Mouse (Mus musculus) lung, embryonic 15.5 days (tissue): ENCODE data around the gene Trex1. TPM values are rescaled to one million over a fixed set of nuclear protein-coding genes. Genes with fewer than 3 reads are reported as not detected.

Experiments
- ATAC-seq: fragments of 200-750 bp; cut with Nextera tagmentation; 2 replicates; pipeline ENCODE4 v1.8.0; 2017; ENCODE audit warnings: moderate number of reproducible peaks, borderline replicate concordance; ENCODE audit not compliant: low FRiP score, low TSS enrichment; ENCODE audit errors: extremely low read depth
- H3K27ac ChIP-seq: fragments of 300-500 bp; sonication (generic); 2 replicates; pipeline ENCODE4 v1.5.1; 2015; ENCODE audit warnings: moderate library complexity, mild to moderate bottlenecking, inconsistent platforms
- H3K27me3 ChIP-seq: fragments of 300-500 bp; sonication (generic); 2 replicates; pipeline ENCODE4 v1.6.1; 2015; ENCODE audit warnings: inconsistent platforms
- H3K36me3 ChIP-seq: fragments of 300-500 bp; sonication (generic); 2 replicates; pipeline ENCODE4 v1.6.1; 2015; ENCODE audit warnings: inconsistent platforms
- H3K4me1 ChIP-seq: fragments of 300-500 bp; sonication (generic); 2 replicates; pipeline ENCODE4 v1.6.1; 2015; ENCODE audit warnings: inconsistent platforms
- H3K4me2 ChIP-seq: fragments of 300-500 bp; sonication (generic); 2 replicates; pipeline ENCODE4 v1.6.1; 2015; ENCODE audit warnings: inconsistent platforms, mild to moderate bottlenecking, moderate library complexity
- H3K4me3 ChIP-seq: fragments of 300-500 bp; sonication (generic); 2 replicates; pipeline ENCODE4 v1.5.1; 2015; ENCODE audit warnings: mild to moderate bottlenecking, inconsistent platforms
- H3K9ac ChIP-seq: fragments of 300-500 bp; sonication (generic); 2 replicates; pipeline ENCODE4 v1.6.1; 2015; ENCODE audit warnings: inconsistent platforms
- H3K9me3 ChIP-seq: fragments of 300-500 bp; sonication (generic); 2 replicates; pipeline ENCODE4 v1.6.1; 2016; ENCODE audit warnings: inconsistent platforms
- WGBS: fragments of 180-500 bp; shearing (Covaris S2); methylation state at CpG from one replicate; pipeline ENCODE4 v1.1.7; 2015; 5-methylcytosine and 5-hydroxymethylcytosine counted together
- polyA plus RNA-seq: library from polyadenylated mRNA; unstranded; fragments of >200 nt; fragmentation: Nextera tagmentation; extraction: Ambion mirVana; gene quantifications from 2 replicates; pipeline ENCODE4 v1.2.1, GENCODE M21; 2015

Trex1 gene
- polyA plus RNA-seq, 1 experiment from 2014 or later = 14.0 TPM

- H3K36me3 ChIP-seq = peaks cover 33% of the 10 kb centered on the region
- H3K4me1 ChIP-seq = peaks cover 20% of the 10 kb centered on the region
- no peak overlapping the region for H3K4me3 ChIP-seq
- H3K4me2 ChIP-seq = no peak overlapping the region
- no peak overlapping the region for H3K9ac ChIP-seq
- ATAC-seq = no peak
- no peaks in the 10 kb centered on the region for H3K27me3 ChIP-seq
- WGBS = 91% methylated on average over 17 of the region's 17 CpGs
- no peak overlapping the region for H3K27ac ChIP-seq
- H3K9me3 ChIP-seq = no peaks in the 10 kb centered on the region
Measured at GRCm38 (mm10) chr9:109056081-109056690, 3.3 kb downstream of the Trex1 start.

DNA sequence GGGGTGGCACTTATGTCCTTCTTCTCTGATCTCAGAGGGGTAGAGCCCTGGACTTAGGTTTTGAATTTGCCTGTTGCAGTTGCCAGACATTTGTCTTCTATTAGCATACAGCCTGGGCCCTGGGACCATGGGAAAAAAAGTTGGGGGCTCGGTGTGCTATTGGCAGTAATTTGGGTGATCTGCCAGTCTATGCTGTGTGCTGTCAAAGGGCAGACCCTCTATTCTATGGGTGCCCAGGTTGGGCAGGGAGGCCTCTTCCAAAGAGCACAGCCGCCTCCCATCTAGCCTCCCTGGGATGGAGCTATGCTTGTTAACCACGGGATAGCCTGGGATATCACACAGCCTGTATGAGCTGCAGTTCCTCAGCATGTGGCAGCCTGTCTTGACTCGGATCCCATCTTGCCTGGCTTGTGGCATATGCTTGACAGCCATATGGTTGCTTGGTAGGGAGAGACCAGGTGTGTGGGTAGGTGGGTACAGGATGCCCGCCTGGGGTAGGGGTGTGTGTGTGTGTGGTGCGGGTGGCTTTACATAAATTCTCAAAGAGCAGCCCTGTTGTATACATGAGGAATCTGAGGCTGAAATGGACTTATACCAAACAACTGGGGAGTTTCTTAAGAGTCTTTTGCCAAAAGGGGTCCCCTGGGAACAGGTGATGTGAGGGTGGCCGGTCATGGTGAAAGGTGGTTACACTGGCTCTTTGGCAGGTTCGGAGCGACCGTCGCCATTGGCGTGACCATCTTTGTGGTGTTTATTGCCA, 4.1 kb downstream of the Trex1 start:
- whole genome bisulfite sequencing = 90% methylated on average over 12 of the region's 12 CpGs
- peak overlapping the region; percentile 59 for H3K27ac ChIP-seq
- H3K4me1 ChIP-seq = peaks cover 20% of the 10 kb centered on the region
- ATAC-seq = no peak
- H3K27me3 ChIP-seq = no peaks in the 10 kb centered on the region
- H3K36me3 ChIP-seq = peaks cover 33% of the 10 kb centered on the region
- H3K4me3 ChIP-seq = peak overlapping the region; percentile 20
- no peaks in the 10 kb centered on the region for H3K9me3 ChIP-seq
- H3K4me2 ChIP-seq = peak overlapping the region; percentile 45
- H3K9ac ChIP-seq = no peak overlapping the region

DNA sequence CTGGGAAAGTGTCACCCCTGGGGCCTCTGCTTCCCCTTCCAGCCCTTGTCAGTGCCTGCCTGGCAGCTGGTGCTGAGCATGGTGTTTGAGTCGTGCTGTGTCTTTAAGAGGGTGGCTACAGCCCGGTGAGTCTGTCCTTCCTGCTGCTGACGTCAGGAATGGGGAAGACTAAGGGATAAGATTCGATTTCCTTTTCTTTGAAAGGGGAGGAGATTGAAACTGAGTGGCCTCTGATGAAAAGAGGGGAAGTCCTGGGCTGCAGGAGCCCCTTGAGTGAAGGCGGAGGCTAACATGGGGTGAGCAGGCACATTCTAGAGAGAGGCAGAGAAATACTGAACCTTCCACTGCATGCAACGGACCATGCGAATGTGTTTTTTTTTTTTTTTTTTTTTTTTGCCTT, 4.8 kb downstream of the Trex1 start:
- Histone ChIP-seq H3K27ac (peak overlapping the region; percentile 59), H3K4me3 (peak overlapping the region; percentile 20), H3K27me3 (no peaks in the 10 kb centered on the region), H3K36me3 (peaks cover 30% of the 10 kb centered on the region), H3K9me3 (no peaks in the 10 kb centered on the region), H3K4me2 (peak overlapping the region; percentile 45), H3K4me1 (peaks cover 20% of the 10 kb centered on the region), H3K9ac (no peak overlapping the region)
- peak; percentile 68; the same call in 1 of the 2 replicates for ATAC-seq
- 4% methylated on average over 7 of the region's 7 CpGs for WGBS

DNA sequence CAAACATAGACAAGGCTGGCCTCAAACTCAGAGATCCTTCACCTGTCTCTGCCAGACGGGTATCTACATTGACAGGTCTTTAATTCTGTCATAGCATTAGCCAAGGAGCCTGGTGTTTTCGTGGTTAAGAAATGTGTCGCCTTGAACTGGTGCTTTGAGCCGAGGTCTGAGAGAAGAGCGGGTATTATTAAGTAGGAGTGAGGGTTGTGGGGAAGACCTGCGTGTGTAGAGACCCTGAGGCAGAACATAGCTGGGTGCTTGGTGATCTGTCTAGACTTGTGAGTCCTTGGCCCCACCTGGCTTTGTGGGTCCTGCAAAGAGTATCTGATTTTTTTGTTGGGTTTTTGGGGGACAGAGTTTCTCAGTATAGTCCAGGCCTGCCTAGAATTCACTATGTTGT, 5.7 kb downstream of the Trex1 start:
- Histone ChIP-seq H3K9ac (no peak overlapping the region), H3K4me3 (no peak overlapping the region), H3K36me3 (peaks cover 30% of the 10 kb centered on the region), H3K27me3 (no peaks in the 10 kb centered on the region), H3K4me2 (no peak overlapping the region), H3K4me1 (peaks cover 14% of the 10 kb centered on the region), H3K9me3 (no peaks in the 10 kb centered on the region), H3K27ac (no peak overlapping the region)
- 71% methylated on average over 6 of the region's 6 CpGs for WGBS
- no peak for ATAC-seq

GRCm38 (mm10) chr9:109053366-109053765, 6.2 kb downstream of the Trex1 start:
- WGBS = 78% methylated on average over 3 of the region's 3 CpGs
- Histone ChIP-seq H3K9ac (no peak overlapping the region), H3K4me2 (no peak overlapping the region), H3K27ac (no peak overlapping the region), H3K4me1 (peaks cover 11% of the 10 kb centered on the region), H3K4me3 (no peak overlapping the region), H3K9me3 (no peaks in the 10 kb centered on the region), H3K36me3 (peaks cover 25% of the 10 kb centered on the region), H3K27me3 (no peaks in the 10 kb centered on the region)
- ATAC-seq = no peak

DNA sequence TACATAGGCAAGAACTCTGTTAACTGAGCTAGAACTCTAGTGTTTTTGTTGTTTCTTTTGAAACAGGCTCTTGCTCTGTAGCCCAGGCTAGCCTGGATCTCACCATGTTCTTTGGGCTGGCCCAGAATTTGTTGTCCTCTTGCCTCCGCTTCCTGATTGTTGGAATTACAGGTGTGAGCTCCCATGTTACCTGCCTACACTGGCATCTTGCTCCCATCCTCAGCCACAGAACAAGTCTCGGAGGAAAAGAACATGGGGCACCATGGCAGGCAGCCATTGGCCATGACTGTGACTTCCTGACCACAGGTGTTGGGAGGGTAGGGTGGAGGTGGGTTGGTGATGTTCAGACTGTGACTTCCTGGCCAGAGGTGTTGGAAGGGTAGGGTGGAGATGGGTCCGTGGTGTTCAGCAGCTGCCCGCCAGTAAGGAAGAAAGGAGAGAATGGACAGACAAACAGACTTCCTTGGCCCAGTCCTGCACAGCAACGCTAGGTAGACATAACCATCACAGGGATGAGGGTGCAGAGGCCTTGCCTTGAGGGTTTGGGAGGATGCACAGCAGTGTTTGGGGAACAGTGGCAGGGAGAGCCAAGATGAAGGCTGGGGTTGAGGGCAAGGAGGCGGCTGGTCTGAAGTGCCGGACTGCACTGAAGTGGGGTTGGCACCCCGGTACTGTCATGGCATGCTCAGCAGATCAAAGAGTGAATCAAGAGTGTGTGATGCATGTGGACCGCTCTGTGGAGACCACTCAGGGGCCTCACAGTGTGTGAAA, 6.9 kb downstream of the Trex1 start:
- Histone ChIP-seq H3K4me3 (no peak overlapping the region), H3K36me3 (peaks cover 19% of the 10 kb centered on the region), H3K9ac (no peak overlapping the region), H3K4me2 (no peak overlapping the region), H3K27ac (no peak overlapping the region), H3K9me3 (no peaks in the 10 kb centered on the region), H3K27me3 (no peaks in the 10 kb centered on the region), H3K4me1 (peaks cover 11% of the 10 kb centered on the region)
- 82% methylated on average over 9 of the region's 9 CpGs for WGBS
- ATAC-seq = no peak

DNA sequence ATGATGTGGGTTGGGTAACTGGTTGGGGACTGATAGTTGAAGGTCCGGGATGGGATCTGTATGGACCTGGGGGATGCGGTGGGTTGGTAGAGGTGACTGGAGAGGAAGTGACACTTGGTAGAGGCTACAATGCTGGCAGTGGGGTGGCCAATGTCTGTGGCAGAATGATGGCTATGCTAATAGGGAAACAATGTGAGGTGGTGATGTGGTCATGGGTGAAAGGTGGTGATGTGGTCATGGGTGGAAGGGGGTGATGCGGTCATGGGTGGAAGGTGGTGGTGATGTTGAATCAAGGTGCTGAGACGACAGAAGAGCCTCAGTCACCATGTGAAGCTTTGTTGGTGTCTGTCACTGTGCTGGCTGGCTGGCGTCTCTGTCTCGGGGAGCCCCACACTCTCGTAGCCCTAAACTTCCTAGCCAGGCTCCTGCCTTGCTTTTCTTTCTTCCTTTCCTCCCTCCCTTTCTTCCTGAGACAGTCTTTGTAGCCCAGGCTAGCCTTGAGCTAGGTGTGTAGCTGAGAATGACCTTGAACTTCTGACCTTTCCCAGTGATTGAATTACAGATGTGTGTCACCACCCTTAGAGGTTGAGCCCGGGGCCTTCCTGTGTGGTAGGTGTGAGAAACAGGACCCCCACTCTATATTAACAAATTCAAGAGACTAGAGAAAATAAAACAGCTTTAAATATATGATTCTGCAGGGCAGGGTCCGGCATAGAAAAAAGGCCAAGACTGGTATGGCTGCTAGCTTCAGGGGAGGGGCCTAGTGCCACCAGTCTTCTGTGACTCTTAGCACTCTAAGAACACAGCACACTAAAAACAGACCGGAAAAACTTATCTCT, 7.7 kb downstream of the Trex1 start:
- Histone ChIP-seq H3K27ac (no peak overlapping the region), H3K36me3 (peaks cover 11% of the 10 kb centered on the region), H3K4me3 (no peak overlapping the region), H3K4me2 (no peak overlapping the region), H3K9ac (no peak overlapping the region), H3K4me1 (peaks cover 11% of the 10 kb centered on the region), H3K9me3 (no peaks in the 10 kb centered on the region), H3K27me3 (no peaks in the 10 kb centered on the region)
- ATAC-seq = no peak
- WGBS = 81% methylated on average over 10 of the region's 10 CpGs

DNA sequence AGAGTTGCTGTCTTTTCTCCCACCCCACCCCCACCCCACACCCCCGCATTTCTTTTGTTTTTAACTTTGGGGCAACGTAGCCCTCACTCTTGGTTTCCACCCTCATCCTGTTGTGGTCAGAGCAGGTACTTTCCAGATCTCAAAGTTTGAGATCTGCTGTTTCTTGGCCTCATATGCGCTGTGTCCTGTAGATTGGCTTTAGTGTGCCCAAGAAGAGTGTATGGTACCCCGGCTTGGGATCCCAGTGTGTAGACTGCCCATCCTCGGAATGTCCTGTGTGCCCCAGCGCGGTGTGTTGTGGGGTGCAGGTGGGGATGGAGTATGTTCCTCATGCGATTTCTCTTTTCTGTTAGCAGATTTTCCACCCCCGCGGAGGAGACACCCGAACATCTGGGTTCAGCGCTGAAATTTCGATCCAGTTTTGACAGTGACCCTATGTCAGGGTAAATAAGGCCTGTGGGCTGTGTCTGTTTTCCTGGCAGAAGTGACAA, 8.5 kb downstream of the Trex1 start:
- H3K27me3 ChIP-seq = no peaks in the 10 kb centered on the region
- H3K4me1 ChIP-seq = peaks cover 11% of the 10 kb centered on the region
- no peak overlapping the region for H3K27ac ChIP-seq
- 89% methylated on average over 13 of the region's 13 CpGs for WGBS
- H3K9ac ChIP-seq = no peak overlapping the region
- H3K4me2 ChIP-seq = no peak overlapping the region
- H3K4me3 ChIP-seq = no peak overlapping the region
- peaks cover 3% of the 10 kb centered on the region; the same call in 1 of the 2 replicates for H3K36me3 ChIP-seq
- ATAC-seq = no peak
- no peaks in the 10 kb centered on the region for H3K9me3 ChIP-seq

- peaks cover 11% of the 10 kb centered on the region for H3K4me1 ChIP-seq
- no peaks in the 10 kb centered on the region for H3K27me3 ChIP-seq
- H3K4me2 ChIP-seq = no peak overlapping the region
- H3K9me3 ChIP-seq = no peaks in the 10 kb centered on the region
- no peak overlapping the region for H3K9ac ChIP-seq
- no peak overlapping the region for H3K27ac ChIP-seq
- 63% methylated on average over 3 of the region's 3 CpGs for WGBS
- ATAC-seq = no peak
- H3K4me3 ChIP-seq = no peak overlapping the region
- H3K36me3 ChIP-seq = 0 out of 2 replicates have a peak, but pooled peaks cover 3% of the 10 kb centered on the region
Measured at GRCm38 (mm10) chr9:109050674-109050997, 8.9 kb downstream of the Trex1 start.

DNA sequence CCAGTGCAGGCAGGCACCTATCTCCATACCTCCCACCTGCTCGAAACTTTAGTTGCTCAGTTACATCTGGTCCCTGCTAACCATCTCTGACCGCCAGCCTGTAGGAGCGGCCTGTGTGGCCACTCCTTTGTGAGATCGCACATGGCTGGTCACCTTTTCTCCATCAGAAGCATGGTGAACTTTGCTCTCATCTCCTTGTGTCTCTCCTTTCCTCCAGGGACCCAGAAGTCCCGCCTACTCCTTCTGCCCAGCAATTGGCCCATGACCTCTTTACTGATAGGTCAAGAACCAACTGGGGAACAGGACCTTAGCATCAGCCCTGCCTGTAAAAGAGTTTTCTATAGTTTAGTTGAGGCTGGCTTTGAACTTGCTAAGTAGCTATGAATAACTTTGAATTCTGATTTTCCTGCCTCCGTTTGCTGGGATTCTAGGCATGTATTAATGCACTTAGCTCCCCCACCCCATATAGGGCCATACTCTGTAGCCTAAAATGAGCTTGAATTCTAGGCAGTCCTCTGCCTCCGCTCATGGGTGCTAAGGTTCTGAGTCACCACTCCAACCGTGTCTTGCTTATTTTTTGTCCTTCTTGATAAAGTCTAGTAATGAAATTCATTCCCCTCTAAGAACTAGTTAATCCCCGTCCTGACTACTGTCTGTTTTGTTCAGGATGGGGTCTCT, 9.4 kb downstream of the Trex1 start:
- no peak for ATAC-seq
- H3K9me3 ChIP-seq = no peaks in the 10 kb centered on the region
- no peaks in the 10 kb centered on the region for H3K27me3 ChIP-seq
- no peak overlapping the region for H3K4me3 ChIP-seq
- H3K4me1 ChIP-seq = peaks cover 7% of the 10 kb centered on the region
- H3K27ac ChIP-seq = no peak overlapping the region
- WGBS = 83% methylated on average over 9 of the region's 9 CpGs
- H3K9ac ChIP-seq = no peak overlapping the region
- H3K36me3 ChIP-seq = 0 out of 2 replicates have a peak, but pooled peaks cover 3% of the 10 kb centered on the region
- H3K4me2 ChIP-seq = no peak overlapping the region

- peaks cover 6% of the 10 kb centered on the region; the same call in 1 of the 2 replicates for H3K36me3 ChIP-seq
- WGBS = 63% methylated on average over 7 of the region's 7 CpGs
Measured at GRCm38 (mm10) chr9:109049316-109049715, 10.2 kb downstream of the Trex1 start.

More at GRCm38 (mm10) chr9:109049316-109049715, 10.2 kb downstream of the Trex1 start:
- no peaks in the 10 kb centered on the region for H3K9me3 ChIP-seq
- H3K4me3 ChIP-seq = no peak overlapping the region
- H3K9ac ChIP-seq = no peak overlapping the region
- peaks cover 2% of the 10 kb centered on the region for H3K4me1 ChIP-seq
- no peak for ATAC-seq
- no peak overlapping the region for H3K27ac ChIP-seq
- H3K4me2 ChIP-seq = no peak overlapping the region
- no peaks in the 10 kb centered on the region for H3K27me3 ChIP-seq
